Mouse (Mus musculus): ENCODE measurements around the gene Eif4e2. TPM values are rescaled to one million over a fixed set of nuclear protein-coding genes. Genes with fewer than 3 reads are reported as not detected.

The Eif4e2 gene
- polyA plus RNA-seq (2015; fragmentation: Nextera tagmentation; extraction: Ambion mirVana), result 99.0 and 106 TPM in 2 replicates

DNA sequence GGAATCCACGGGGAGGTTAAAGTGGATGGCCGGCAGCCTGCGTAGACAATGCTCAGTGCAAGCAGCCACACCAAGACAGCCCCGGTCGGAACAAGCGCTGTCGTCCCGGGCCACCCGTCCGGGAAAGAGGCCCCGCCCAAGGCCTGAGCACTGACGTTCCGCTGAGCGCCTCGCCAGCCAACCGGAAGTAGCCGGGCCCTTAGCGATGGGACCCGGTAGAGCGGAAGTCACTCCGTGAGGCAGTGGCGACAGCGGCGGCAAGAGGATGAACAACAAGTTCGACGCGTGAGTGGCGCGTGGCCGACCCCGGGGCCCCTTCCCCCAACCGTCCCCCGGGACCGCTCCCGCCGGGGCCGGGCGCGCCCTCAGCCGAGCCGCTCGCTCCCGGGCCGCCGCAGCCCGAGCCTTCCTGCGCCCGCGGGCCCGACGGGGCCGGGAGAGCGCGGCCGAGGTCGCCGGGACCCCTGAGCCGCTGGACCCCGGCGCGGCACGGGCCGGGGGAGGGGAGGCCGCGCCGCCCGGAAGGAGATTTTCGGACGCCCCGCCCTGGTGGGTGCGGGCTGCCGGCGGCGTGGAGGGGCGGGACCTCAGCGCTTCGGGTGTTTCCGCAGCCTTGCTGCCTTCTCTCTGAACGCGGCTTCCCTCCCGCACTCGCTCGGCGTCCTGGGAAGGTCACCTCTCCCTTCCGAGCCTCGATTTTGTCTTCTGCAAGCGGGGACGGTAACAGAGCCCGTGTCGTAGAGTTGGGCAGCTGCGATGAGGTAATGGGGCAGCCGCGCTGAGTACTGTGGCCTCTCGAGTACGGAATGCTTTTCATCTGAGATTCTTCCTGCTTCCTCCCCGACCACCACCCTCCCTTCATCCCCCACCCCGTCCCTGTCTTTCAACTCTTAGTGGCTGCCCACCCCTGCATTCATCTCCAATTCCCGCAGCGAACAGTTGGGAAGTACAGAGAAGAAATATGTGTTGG, at the start of gene Eif4e2:
Gene Eif4e2, plus strand, starts transcription at position 180 of the 970 bp plus-strand sequence.
- peak within 1 kb of the TSS; percentile 99 for H3K9ac ChIP-seq
- H3K27ac ChIP-seq, result peak within 1 kb of the TSS; percentile 100
- H3K27me3 ChIP-seq, result peaks cover 4% of the 10 kb centered on the region; the same call in 1 of the 2 replicates
- peak within 1 kb of the TSS; percentile 96 for H3K4me3 ChIP-seq
- no peaks in the 10 kb centered on the region; the same call in 1 of the 2 replicates for H3K36me3 ChIP-seq
- ATAC-seq (replicated peaks; ENCODE audit: insufficient number of reproducible peaks, insufficient read depth, low FRiP score, low read depth), result peak; percentile 97
- peak within 1 kb of the TSS; percentile 70 for H3K4me2 ChIP-seq
- under 1% methylated on average over 87 of the region's 99 CpGs for WGBS
- peaks cover 32% of the 10 kb centered on the region for H3K4me1 ChIP-seq (replicated peaks)
- no peaks in the 10 kb centered on the region for H3K9me3 ChIP-seq (replicated peaks)

DNA sequence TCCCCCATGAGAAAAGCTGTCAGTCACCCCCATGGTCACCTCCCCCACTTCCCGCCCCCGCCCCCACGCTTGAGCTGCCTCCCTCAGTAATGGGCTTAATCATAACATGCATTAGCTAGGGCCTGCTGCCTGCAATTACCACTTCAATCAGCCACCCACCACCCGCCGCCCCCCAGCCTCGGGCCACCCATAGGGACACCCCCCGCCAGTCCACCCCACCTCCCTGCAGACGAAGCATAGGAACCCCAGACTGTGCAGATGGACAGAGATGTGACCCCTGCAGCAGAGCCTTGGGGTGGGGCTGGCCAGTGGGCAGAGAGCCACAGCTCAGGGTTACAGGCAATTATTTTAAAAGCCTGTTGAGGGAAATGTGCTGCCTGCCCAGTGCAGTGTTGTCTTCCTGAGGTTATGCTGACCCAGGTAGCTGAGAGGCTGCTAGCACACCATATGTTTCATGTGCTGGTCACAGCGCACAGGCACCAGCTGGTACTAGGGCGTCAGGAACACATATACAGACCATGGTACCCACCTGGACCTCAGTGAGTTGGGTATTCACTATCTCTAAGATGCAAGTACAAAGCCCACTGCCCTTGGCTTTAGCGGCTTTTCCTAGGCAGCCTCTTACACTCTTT, 49.4 kb upstream of the Eif4e2 start:
- 19% methylated on average over 11 of the region's 11 CpGs for WGBS
- Histone ChIP-seq H3K4me2 (no peak overlapping the region), H3K4me1 (replicated peaks) (no peaks in the 10 kb centered on the region), H3K27ac (no peak overlapping the region), H3K9me3 (replicated peaks) (no peaks in the 10 kb centered on the region), H3K9ac (no peak overlapping the region), H3K36me3 (no peaks in the 10 kb centered on the region), H3K27me3 (peaks cover 93% of the 10 kb centered on the region), H3K4me3 (no peak overlapping the region)
- ATAC-seq (replicated peaks; ENCODE audit: insufficient number of reproducible peaks, insufficient read depth, low FRiP score, low read depth), result no peak

DNA sequence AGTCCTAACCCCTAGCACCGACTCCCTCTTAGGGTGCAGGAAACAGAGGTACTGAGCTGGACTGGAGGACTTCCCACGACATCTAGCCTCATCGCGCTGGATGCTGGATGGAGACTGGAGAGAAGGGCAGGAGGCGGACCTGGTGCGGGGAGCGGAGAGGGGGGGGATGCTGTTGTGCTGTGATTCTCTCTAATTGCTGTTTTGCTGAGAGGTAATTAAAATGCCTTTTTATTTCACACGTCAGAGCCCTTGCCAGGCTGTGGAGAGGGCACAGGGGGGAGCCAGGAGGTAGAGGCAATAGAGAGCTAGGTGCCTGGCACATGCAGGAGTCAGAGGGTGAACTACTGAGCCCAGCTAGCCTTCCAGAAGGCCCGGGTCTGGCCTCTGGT, 48.9 kb upstream of the Eif4e2 start:
- Histone ChIP-seq H3K27me3 (peaks cover 96% of the 10 kb centered on the region), H3K9me3 (replicated peaks) (no peaks in the 10 kb centered on the region), H3K4me3 (no peak overlapping the region), H3K4me2 (no peak overlapping the region), H3K4me1 (replicated peaks) (no peaks in the 10 kb centered on the region), H3K36me3 (no peaks in the 10 kb centered on the region), H3K9ac (no peak overlapping the region), H3K27ac (no peak overlapping the region)
- no peak for ATAC-seq (replicated peaks; ENCODE audit: insufficient number of reproducible peaks, insufficient read depth, low FRiP score, low read depth)
- WGBS, result 49% methylated on average over 9 of the region's 9 CpGs

DNA sequence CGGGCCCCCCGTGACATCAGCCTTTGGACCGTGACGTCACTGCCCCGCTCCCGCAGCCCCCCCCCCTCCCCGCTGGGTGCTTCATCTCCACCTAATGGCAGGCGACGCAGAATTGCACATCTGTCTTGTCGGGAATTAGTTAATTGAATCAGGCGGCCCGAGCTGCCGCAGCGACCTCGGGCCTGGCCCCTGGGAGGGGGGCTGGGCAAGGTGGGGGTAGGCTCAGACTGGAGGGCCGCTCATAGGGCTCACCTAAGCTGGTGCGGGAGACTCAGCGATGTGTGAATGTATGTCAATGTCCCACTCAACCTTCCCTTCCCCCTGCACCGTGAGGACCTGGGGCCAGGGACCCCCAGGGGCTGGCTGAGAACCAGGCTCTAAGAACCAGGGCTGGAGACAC, 43.3 kb upstream of the Eif4e2 start:
- 11% methylated on average over 19 of the region's 19 CpGs for WGBS
- H3K9ac ChIP-seq, result no peak overlapping the region
- ATAC-seq (replicated peaks; ENCODE audit: insufficient number of reproducible peaks, insufficient read depth, low FRiP score, low read depth), result no peak
- H3K9me3 ChIP-seq (replicated peaks), result no peaks in the 10 kb centered on the region
- no peak overlapping the region for H3K4me3 ChIP-seq
- no peak overlapping the region for H3K4me2 ChIP-seq
- H3K27me3 ChIP-seq, result peaks cover 90% of the 10 kb centered on the region
- H3K36me3 ChIP-seq, result no peaks in the 10 kb centered on the region
- no peak overlapping the region for H3K27ac ChIP-seq
- H3K4me1 ChIP-seq (replicated peaks), result peaks cover 6% of the 10 kb centered on the region

DNA sequence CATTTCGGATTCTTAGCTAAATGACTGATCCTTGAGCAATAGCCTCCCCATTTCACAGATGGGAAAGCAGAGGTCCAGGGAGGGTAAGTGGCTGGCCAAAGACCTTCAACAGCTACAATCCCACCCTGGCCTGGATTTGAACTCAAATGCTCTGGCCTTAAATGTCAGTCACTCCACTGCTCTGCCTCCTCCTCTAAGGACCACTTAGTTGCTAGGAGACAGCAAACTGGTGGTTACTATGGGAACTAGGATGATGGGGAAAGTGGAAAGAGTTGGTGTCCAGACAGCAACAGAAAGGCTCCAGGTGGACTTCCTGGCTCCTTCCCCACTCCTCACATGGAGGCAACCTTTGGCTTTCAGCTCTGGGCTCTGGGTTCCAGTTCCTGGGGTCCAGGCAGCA, 42.4 kb upstream of the Eif4e2 start:
- ATAC-seq (replicated peaks; ENCODE audit: insufficient number of reproducible peaks, insufficient read depth, low FRiP score, low read depth), result no peak
- no peak overlapping the region for H3K4me3 ChIP-seq
- H3K4me1 ChIP-seq (replicated peaks), result peaks cover 14% of the 10 kb centered on the region
- peaks cover 81% of the 10 kb centered on the region for H3K27me3 ChIP-seq
- no peaks in the 10 kb centered on the region for H3K36me3 ChIP-seq
- H3K27ac ChIP-seq, result no peak overlapping the region
- no peaks in the 10 kb centered on the region for H3K9me3 ChIP-seq (replicated peaks)
- 85% methylated on average over 1 of the region's 1 CpGs for WGBS
- H3K9ac ChIP-seq, result no peak overlapping the region
- H3K4me2 ChIP-seq, result no peak overlapping the region

GRCm38 (mm10) chr1:87172316-87172715, 41.4 kb upstream of the Eif4e2 start:
- Histone ChIP-seq H3K27me3 (peaks cover 71% of the 10 kb centered on the region), H3K4me2 (no peak overlapping the region), H3K4me1 (replicated peaks) (peaks cover 14% of the 10 kb centered on the region), H3K9ac (no peak overlapping the region), H3K27ac (no peak overlapping the region), H3K4me3 (no peak overlapping the region), H3K36me3 (no peaks in the 10 kb centered on the region), H3K9me3 (replicated peaks) (no peaks in the 10 kb centered on the region)
- 37% methylated on average over 9 of the region's 9 CpGs for WGBS
- no peak for ATAC-seq (replicated peaks; ENCODE audit: insufficient number of reproducible peaks, insufficient read depth, low FRiP score, low read depth)

- Histone ChIP-seq H3K4me3 (no peak overlapping the region), H3K9me3 (replicated peaks) (no peaks in the 10 kb centered on the region), H3K4me1 (replicated peaks) (peaks cover 14% of the 10 kb centered on the region), H3K4me2 (peak overlapping the region; percentile 40; the same call in 1 of the 2 replicates), H3K36me3 (no peaks in the 10 kb centered on the region), H3K9ac (no peak overlapping the region), H3K27ac (no peak overlapping the region), H3K27me3 (peaks cover 62% of the 10 kb centered on the region)
- ATAC-seq (replicated peaks; ENCODE audit: insufficient number of reproducible peaks, insufficient read depth, low FRiP score, low read depth), result no peak
- WGBS, result 24% methylated on average over 28 of the region's 28 CpGs
Measured at GRCm38 (mm10) chr1:87174006-87174955, 39.4 kb upstream of the Eif4e2 start.

DNA sequence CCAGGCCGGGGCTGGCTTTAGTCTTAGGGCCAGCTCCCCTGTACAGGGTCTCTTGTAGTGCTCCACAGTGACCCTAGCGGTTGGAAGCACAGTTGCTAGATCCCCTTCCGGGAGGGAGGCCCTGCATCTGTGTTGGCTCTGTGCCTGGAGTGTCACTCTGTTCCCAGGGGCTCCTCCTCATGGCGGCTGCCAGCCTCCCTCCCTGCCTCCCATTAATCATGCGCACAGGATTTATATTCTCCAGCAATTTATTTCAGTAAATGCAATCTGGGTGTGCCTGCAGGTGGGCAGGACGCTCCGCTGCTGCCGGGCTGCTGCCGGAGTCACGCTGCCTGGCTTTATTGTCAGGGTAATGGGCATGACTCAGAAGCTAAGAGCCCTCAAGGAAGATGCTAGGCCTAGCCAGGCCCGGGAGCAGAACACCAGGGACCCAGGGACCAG, 37.8 kb upstream of the Eif4e2 start:
- no peak overlapping the region for H3K27ac ChIP-seq
- ATAC-seq (replicated peaks; ENCODE audit: insufficient number of reproducible peaks, insufficient read depth, low FRiP score, low read depth), result peak; percentile 79
- 0 out of 2 replicates have a peak overlapping the region, but pooled peaks have one; percentile 11 for H3K4me2 ChIP-seq
- H3K36me3 ChIP-seq, result no peaks in the 10 kb centered on the region
- H3K4me3 ChIP-seq, result no peak overlapping the region
- WGBS, result 21% methylated on average over 11 of the region's 11 CpGs
- no peak overlapping the region for H3K9ac ChIP-seq
- peaks cover 53% of the 10 kb centered on the region for H3K27me3 ChIP-seq
- peaks cover 14% of the 10 kb centered on the region for H3K4me1 ChIP-seq (replicated peaks)
- no peaks in the 10 kb centered on the region for H3K9me3 ChIP-seq (replicated peaks)

GRCm38 (mm10) chr1:87180896-87181295, 32.8 kb upstream of the Eif4e2 start:
- no peak overlapping the region for H3K4me3 ChIP-seq
- H3K27me3 ChIP-seq, result peaks cover 65% of the 10 kb centered on the region
- no peak overlapping the region for H3K9ac ChIP-seq
- H3K27ac ChIP-seq, result no peak overlapping the region
- no peaks in the 10 kb centered on the region for H3K36me3 ChIP-seq
- no peak overlapping the region for H3K4me2 ChIP-seq
- no peak for ATAC-seq (replicated peaks; ENCODE audit: insufficient number of reproducible peaks, insufficient read depth, low FRiP score, low read depth)
- peaks cover 16% of the 10 kb centered on the region for H3K4me1 ChIP-seq (replicated peaks)
- 34% methylated on average over 5 of the region's 5 CpGs for WGBS
- H3K9me3 ChIP-seq (replicated peaks), result no peaks in the 10 kb centered on the region

DNA sequence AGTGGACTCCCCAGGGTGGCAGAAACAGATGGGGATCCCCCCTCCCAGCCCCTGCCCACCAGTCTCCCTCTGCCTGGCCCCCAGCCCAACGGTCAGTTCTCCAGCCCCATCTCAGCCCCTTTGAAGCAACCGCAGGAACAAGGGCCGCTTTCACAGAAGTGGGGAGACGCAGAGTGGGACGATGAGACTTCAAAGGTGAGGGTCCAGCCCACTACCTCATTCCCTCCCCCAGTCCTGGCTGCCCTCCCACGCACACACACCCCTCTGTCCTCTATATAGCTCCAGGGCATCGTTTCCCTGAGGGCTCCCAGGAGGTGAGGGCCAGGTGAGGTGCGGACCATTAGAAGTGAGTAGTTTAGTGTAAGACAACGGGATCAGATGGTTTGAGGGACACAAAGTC, 30.7 kb upstream of the Eif4e2 start, which contains the start of gene Prss56:
Gene Prss56, plus strand, starts transcription at position 301 of the 400 bp plus-strand sequence.
- Histone ChIP-seq H3K4me2 (no peak within 1 kb of the TSS), H3K27ac (no peak within 1 kb of the TSS), H3K27me3 (peaks cover 83% of the 10 kb centered on the region), H3K9me3 (replicated peaks) (no peaks in the 10 kb centered on the region), H3K36me3 (no peaks in the 10 kb centered on the region), H3K4me3 (no peak within 1 kb of the TSS), H3K4me1 (replicated peaks) (peaks cover 23% of the 10 kb centered on the region), H3K9ac (no peak within 1 kb of the TSS)
- ATAC-seq (replicated peaks; ENCODE audit: insufficient number of reproducible peaks, insufficient read depth, low FRiP score, low read depth), result no peak
- 50% methylated on average over 9 of the region's 9 CpGs for WGBS
